Mouse (Mus musculus) layer of hippocampus, adult 11-12 months (tissue): ENCODE measurements around the gene Gpsm3.

Experiments used
- DNase-seq: peaks from one replicate; pipeline ENCODE4 v3.0.0; 2022; ENCODE audit warnings: low spot score

The Gpsm3 gene

GRCm38 (mm10) chr17:34603375-34604060 lies 13.9 kb downstream of the Gpsm3 start, which contains the start of gene Rnf5:
Gene Rnf5, minus strand, starts transcription at chr17:34603690.
- peak; percentile 100 for DNase-seq

- peak; percentile 99 for DNase-seq
Observed at GRCm38 (mm10) chr17:34604061-34604508, 14.5 kb downstream of the Gpsm3 start, which contains the start of gene Agpat1. Gene Agpat1, plus strand, starts transcription at chr17:34604262.

- no peak for DNase-seq
Observed at GRCm38 (mm10) chr17:34604511-34605237, 15.1 kb downstream of the Gpsm3 start.

- DNase-seq = peak; percentile 98
Observed at GRCm38 (mm10) chr17:34605609-34606008, 16.0 kb downstream of the Gpsm3 start.

- DNase-seq = no peak
Observed at GRCm38 (mm10) chr17:34606186-34607039, 16.8 kb downstream of the Gpsm3 start.

GRCm38 (mm10) chr17:34607997-34608396 lies 18.4 kb downstream of the Gpsm3 start:
- no peak for DNase-seq

- DNase-seq = no peak
Observed at GRCm38 (mm10) chr17:34611050-34611449, 21.4 kb downstream of the Gpsm3 start.

- no peak for DNase-seq
Observed at GRCm38 (mm10) chr17:34613054-34613645, 23.5 kb downstream of the Gpsm3 start.

- no peak for DNase-seq
Observed at GRCm38 (mm10) chr17:34613830-34614229, 24.2 kb downstream of the Gpsm3 start.

GRCm38 (mm10) chr17:34615871-34616270 lies 26.3 kb downstream of the Gpsm3 start, which contains the start of gene Egfl8:
Gene Egfl8, minus strand, starts transcription at chr17:34615971.
- no peak for DNase-seq

GRCm38 (mm10) chr17:34618999-34619398 lies 29.4 kb downstream of the Gpsm3 start:
- DNase-seq = peak; percentile 77

- no peak for DNase-seq
Observed at GRCm38 (mm10) chr17:34621006-34621405, 31.4 kb downstream of the Gpsm3 start.

- DNase-seq = no peak
Observed at GRCm38 (mm10) chr17:34623161-34623560, 33.6 kb downstream of the Gpsm3 start.

- DNase-seq = no peak
Observed at GRCm38 (mm10) chr17:34624981-34625380, 35.4 kb downstream of the Gpsm3 start.

GRCm38 (mm10) chr17:34626062-34626772 lies 36.6 kb downstream of the Gpsm3 start:
- no peak for DNase-seq

- no peak for DNase-seq
Observed at GRCm38 (mm10) chr17:34626773-34627092, 37.1 kb downstream of the Gpsm3 start.

GRCm38 (mm10) chr17:34627093-34627942 lies 37.7 kb downstream of the Gpsm3 start:
- peak; percentile 88 for DNase-seq

- no peak for DNase-seq
Observed at GRCm38 (mm10) chr17:34627943-34628643, 38.5 kb downstream of the Gpsm3 start, which contains the start of gene Ppt2. Gene Ppt2, minus strand, starts transcription at chr17:34628510.

- no peak for DNase-seq
Observed at GRCm38 (mm10) chr17:34628644-34628967, 39.0 kb downstream of the Gpsm3 start.
